Mouse (Mus musculus): Measurements from ENCODE around the gene Slirp. TPM values are rescaled to one million over a fixed set of nuclear protein-coding genes. Genes with fewer than 3 reads are reported as not detected.

Gene Slirp
- total and polyA plus RNA-seq, 3 experiments = 117 to 261 (median 138) TPM

GRCm38 (mm10) chr12:87418921-87419320, 24.8 kb upstream of the Slirp start:
- peaks cover 0 to 12% of the 10 kb centered on the region in 2 experiments; a peak in 3 of 4 replicates for H3K4me1 ChIP-seq (ENCODE audit: control insufficient read depth in 1 of 2, insufficient read depth in 2 of 2)
- H3K79me2 ChIP-seq (replicated peaks; ENCODE audit: control insufficient read depth, extremely low read depth, insufficient read depth, poor library complexity, severe bottlenecking) = no peaks in the 10 kb centered on the region
- no peaks in the 10 kb centered on the region for H3K27me3 ChIP-seq (replicated peaks)
- TF ChIP-seq POLR2AphosphoS2 (IDR thresholded peaks at IDR 0.05; ENCODE audit: low read depth, low read length) (0 out of 2 replicates have a peak, but pooled peaks have one; percentile 51), NRF1 (IDR thresholded peaks at IDR 0.05; ENCODE audit: low read depth, low read length) (no peak)
- peaks cover 11 to 29% of the 10 kb centered on the region in 2 experiments for H3K36me3 ChIP-seq (replicated peaks in 1 of 2; ENCODE audit: control insufficient read depth in 1 of 2, insufficient read depth in 1 of 2, low read length in 1 of 2)
- dilution Hi-C loops (cut with MboI; ENCODE audit: extremely low pct_ligation_motif_present, extremely low pct_unique_long_range_greater_than_20kb, low sequenced_read_pairs) = no loop called here
- H3K9me3 ChIP-seq (replicated peaks; ENCODE audit: low read length) = peaks cover 5% of the 10 kb centered on the region
- no peak overlapping the region for H3K27ac ChIP-seq (ENCODE audit: insufficient read depth, low read depth)
- H3K4me2 ChIP-seq (ENCODE audit: insufficient read depth, low read depth, poor library complexity, severe bottlenecking) = no peak overlapping the region
- no peak overlapping the region for H3K4me3 ChIP-seq (replicated peaks in 1 of 3; ENCODE audit: low read depth in 2 of 3, low read length in 2 of 3, poor library complexity in 1 of 3)
- H3K9ac ChIP-seq (ENCODE audit: insufficient read depth, low read depth) = no peak overlapping the region
- in situ Hi-C loops (cut with MboI; ENCODE audit: low pct_ligation_motif_present, low pct_unique_long_range_greater_than_20kb, low sequenced_read_pairs) = no loop called here
- no peak for DNase-seq (ENCODE audit: extremely low read depth)

- Histone ChIP-seq H3K27me3 (replicated peaks) (no peaks in the 10 kb centered on the region), H3K4me1 (ENCODE audit: control insufficient read depth in 1 of 2, insufficient read depth in 2 of 2) (peaks cover 4 to 23% of the 10 kb centered on the region in 2 experiments; a peak in 3 of 4 replicates), H3K4me2 (ENCODE audit: insufficient read depth, low read depth, poor library complexity, severe bottlenecking) (no peak overlapping the region), H3K36me3 (replicated peaks in 1 of 2; ENCODE audit: control insufficient read depth in 1 of 2, insufficient read depth in 1 of 2, low read length in 1 of 2) (peaks cover 15 to 39% of the 10 kb centered on the region in 2 experiments), H3K27ac (ENCODE audit: insufficient read depth, low read depth) (no peak overlapping the region), H3K4me3 (replicated peaks in 1 of 3; ENCODE audit: low read depth in 2 of 3, low read length in 2 of 3, poor library complexity in 1 of 3) (no peak overlapping the region), H3K79me2 (replicated peaks; ENCODE audit: control insufficient read depth, extremely low read depth, insufficient read depth, poor library complexity, severe bottlenecking) (no peaks in the 10 kb centered on the region), H3K9ac (ENCODE audit: insufficient read depth, low read depth) (no peak overlapping the region), H3K9me3 (replicated peaks; ENCODE audit: low read length) (peaks cover 5% of the 10 kb centered on the region)
- DNase-seq (ENCODE audit: extremely low read depth) = no peak
- in situ Hi-C loops (cut with MboI; ENCODE audit: low pct_ligation_motif_present, low pct_unique_long_range_greater_than_20kb, low sequenced_read_pairs) = no loop called here
- dilution Hi-C loops (cut with MboI; ENCODE audit: extremely low pct_ligation_motif_present, extremely low pct_unique_long_range_greater_than_20kb, low sequenced_read_pairs) = no loop called here
- TF ChIP-seq MAX (IDR thresholded peaks at IDR 0.05; ENCODE audit: low read length) = no peak
- TF ChIP-seq HCFC1 (IDR thresholded peaks at IDR 0.05; ENCODE audit: low read depth, low read length) = no peak
- no peak for TF ChIP-seq NELFE (IDR thresholded peaks at IDR 0.05; ENCODE audit: low read depth, low read length)
- no peak for TF ChIP-seq CHD1 (IDR thresholded peaks at IDR 0.05; ENCODE audit: low read depth, low read length)
- no peak for TF ChIP-seq POLR2A (IDR thresholded peaks at IDR 0.05; ENCODE audit: low read depth, low read length)
- TF ChIP-seq IRF4 (IDR thresholded peaks at IDR 0.05; ENCODE audit: low read depth, low read length) = no peak
- no peak for TF ChIP-seq USF2 (conservative IDR thresholded peaks at IDR 0.05; ENCODE audit: low read depth, low read length)
- no peak for TF ChIP-seq RAD21 (IDR thresholded peaks at IDR 0.05; ENCODE audit: low read depth, low read length)
- no peak for TF ChIP-seq SIN3A (IDR thresholded peaks at IDR 0.05; ENCODE audit: low read length)
These were observed 23.7 kb upstream of the Slirp start for GRCm38 (mm10) chr12:87419974-87420485.

- dilution Hi-C loops (cut with MboI; ENCODE audit: extremely low pct_ligation_motif_present, extremely low pct_unique_long_range_greater_than_20kb, low sequenced_read_pairs) = no loop called here
- TF ChIP-seq MEF2A (IDR thresholded peaks at IDR 0.05; ENCODE audit: borderline replicate concordance, low read depth, low read length) = no peak
- no peak for TF ChIP-seq SMC3 (IDR thresholded peaks at IDR 0.05; ENCODE audit: low read depth, low read length)
- TF ChIP-seq CHD1 (IDR thresholded peaks at IDR 0.05; ENCODE audit: low read depth, low read length) = no peak
- TF ChIP-seq NELFE (IDR thresholded peaks at IDR 0.05; ENCODE audit: low read depth, low read length) = no peak
- TF ChIP-seq ZC3H11A (IDR thresholded peaks at IDR 0.05; ENCODE audit: low read depth, low read length) = no peak
- no peak for TF ChIP-seq PAX5 (IDR thresholded peaks at IDR 0.05; ENCODE audit: low read length)
- no peak for TF ChIP-seq CHD2 (IDR thresholded peaks at IDR 0.05; ENCODE audit: low read length)
- no peak for TF ChIP-seq MAX (IDR thresholded peaks at IDR 0.05; ENCODE audit: low read length)
- Histone ChIP-seq H3K36me3 (replicated peaks in 1 of 2; ENCODE audit: control insufficient read depth in 1 of 2, insufficient read depth in 1 of 2, low read length in 1 of 2) (peaks cover 28 to 56% of the 10 kb centered on the region in 2 experiments), H3K9ac (ENCODE audit: insufficient read depth, low read depth) (no peak overlapping the region), H3K4me3 (replicated peaks in 1 of 3; ENCODE audit: low read depth in 2 of 3, low read length in 2 of 3, poor library complexity in 1 of 3) (no peak overlapping the region), H3K27ac (ENCODE audit: insufficient read depth, low read depth) (no peak overlapping the region), H3K4me1 (ENCODE audit: control insufficient read depth in 1 of 2, insufficient read depth in 2 of 2) (peaks cover 4 to 40% of the 10 kb centered on the region in 2 experiments; a peak in 3 of 4 replicates), H3K4me2 (ENCODE audit: insufficient read depth, low read depth, poor library complexity, severe bottlenecking) (no peak overlapping the region), H3K79me2 (replicated peaks; ENCODE audit: control insufficient read depth, extremely low read depth, insufficient read depth, poor library complexity, severe bottlenecking) (no peaks in the 10 kb centered on the region), H3K9me3 (replicated peaks; ENCODE audit: low read length) (peaks cover 5% of the 10 kb centered on the region), H3K27me3 (replicated peaks) (no peaks in the 10 kb centered on the region)
- DNase-seq (ENCODE audit: extremely low read depth) = no peak
- in situ Hi-C loops (cut with MboI; ENCODE audit: low pct_ligation_motif_present, low pct_unique_long_range_greater_than_20kb, low sequenced_read_pairs) = no loop called here
These were observed 21.8 kb upstream of the Slirp start for GRCm38 (mm10) chr12:87421708-87422507.
